Mouse (Mus musculus): ENCODE data around the gene Aspdh. TPM values are rescaled to one million over a fixed set of nuclear protein-coding genes. Genes with fewer than 3 reads are reported as not detected.

Gene Aspdh
- polyA plus RNA-seq, 1 experiment from 2014 or later, result 1.8 TPM

GRCm38 (mm10) chr7:44439696-44440095 lies 25.5 kb upstream of the Aspdh start:
- Histone ChIP-seq H3K4me3 (no peak overlapping the region), H3K27me3 (ENCODE audit: insufficient read depth, poor library complexity, severe bottlenecking) (peaks cover 95% of the 10 kb centered on the region), H3K36me3 (no peaks in the 10 kb centered on the region), H3K9me3 (no peaks in the 10 kb centered on the region), H3K27ac (no peak overlapping the region), H3K4me1 (peaks cover 33% of the 10 kb centered on the region)
- 66% methylated on average over 2 of the region's 2 CpGs for WGBS
- DNase-seq (ENCODE audit: low spot score), result no peak

DNA sequence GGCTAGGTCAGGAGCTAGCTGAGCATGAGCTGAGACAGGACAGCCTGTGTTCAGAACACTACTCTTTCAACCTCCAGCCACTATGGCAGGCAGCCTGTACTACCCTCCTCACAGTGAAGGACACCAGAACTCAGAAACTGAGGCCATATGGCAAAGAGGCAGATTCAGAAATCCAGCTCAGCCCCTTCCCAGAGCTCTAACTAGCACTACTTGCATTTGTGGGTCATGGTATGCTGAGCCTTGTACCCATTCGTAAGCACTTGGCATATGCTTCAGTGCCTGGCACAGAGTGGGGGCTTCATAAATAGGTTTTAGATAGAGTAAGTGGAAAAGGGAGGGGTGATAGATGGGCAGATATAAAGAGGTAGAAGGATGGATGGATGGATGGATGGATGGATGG lies 24.7 kb upstream of the Aspdh start:
- DNase-seq (ENCODE audit: low spot score), result no peak
- H3K4me1 ChIP-seq, result peaks cover 41% of the 10 kb centered on the region
- H3K4me3 ChIP-seq, result no peak overlapping the region
- 80% methylated on average over 1 of the region's 1 CpGs for WGBS
- peaks cover 95% of the 10 kb centered on the region for H3K27me3 ChIP-seq (ENCODE audit: insufficient read depth, poor library complexity, severe bottlenecking)
- H3K9me3 ChIP-seq, result no peaks in the 10 kb centered on the region
- no peaks in the 10 kb centered on the region for H3K36me3 ChIP-seq
- no peak overlapping the region for H3K27ac ChIP-seq

GRCm38 (mm10) chr7:44441180-44441579 lies 24.0 kb upstream of the Aspdh start:
- Histone ChIP-seq H3K36me3 (no peaks in the 10 kb centered on the region), H3K27ac (peak overlapping the region; percentile 90; the same call in 1 of the 2 replicates), H3K4me1 (peaks cover 48% of the 10 kb centered on the region), H3K4me3 (peak overlapping the region; percentile 63), H3K9me3 (no peaks in the 10 kb centered on the region), H3K27me3 (ENCODE audit: insufficient read depth, poor library complexity, severe bottlenecking) (peaks cover 95% of the 10 kb centered on the region)
- DNase-seq (ENCODE audit: low spot score), result no peak
- WGBS, result 8% methylated on average over 1 of the region's 1 CpGs

- Histone ChIP-seq H3K4me1 (peaks cover 53% of the 10 kb centered on the region), H3K4me3 (peak overlapping the region; percentile 63), H3K27me3 (ENCODE audit: insufficient read depth, poor library complexity, severe bottlenecking) (peaks cover 95% of the 10 kb centered on the region), H3K36me3 (no peaks in the 10 kb centered on the region), H3K9me3 (no peaks in the 10 kb centered on the region), H3K27ac (peak overlapping the region; percentile 90)
- 0% methylated on average over 14 of the region's 14 CpGs for WGBS
- DNase-seq (ENCODE audit: low spot score), result no peak
Measured at GRCm38 (mm10) chr7:44441648-44442109, 23.5 kb upstream of the Aspdh start.

DNA sequence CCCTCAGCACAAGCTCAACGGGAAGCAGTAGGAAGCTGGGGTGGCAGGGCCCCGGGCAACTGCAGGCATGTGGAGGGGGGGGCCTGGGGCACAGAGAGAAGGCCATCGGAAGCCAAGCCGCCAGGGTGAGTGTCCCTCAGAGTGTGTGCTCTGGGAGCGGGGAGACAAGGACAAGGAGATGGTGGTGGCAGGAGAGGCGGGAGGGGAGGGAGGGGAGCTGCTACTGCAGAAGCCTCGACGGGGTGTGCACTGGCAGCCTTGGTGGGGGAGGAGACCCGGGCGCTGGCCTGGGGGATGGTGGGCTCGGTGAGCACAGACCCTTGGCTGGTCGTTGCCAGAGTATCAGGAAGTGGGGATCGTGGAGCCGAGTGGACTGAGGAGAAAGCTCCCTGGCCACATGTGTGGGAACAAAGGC lies 22.8 kb upstream of the Aspdh start:
- H3K36me3 ChIP-seq, result no peaks in the 10 kb centered on the region
- peak overlapping the region; percentile 90 for H3K27ac ChIP-seq
- H3K4me3 ChIP-seq, result peak overlapping the region; percentile 63
- no peaks in the 10 kb centered on the region for H3K9me3 ChIP-seq
- peaks cover 92% of the 10 kb centered on the region for H3K27me3 ChIP-seq (ENCODE audit: insufficient read depth, poor library complexity, severe bottlenecking)
- 0% methylated on average over 14 of the region's 14 CpGs for WGBS
- peaks cover 55% of the 10 kb centered on the region for H3K4me1 ChIP-seq
- DNase-seq (ENCODE audit: low spot score), result no peak

- peak overlapping the region; percentile 63 for H3K4me3 ChIP-seq
- H3K36me3 ChIP-seq, result 0 out of 2 replicates have a peak, but pooled peaks cover 2% of the 10 kb centered on the region
- WGBS, result 7% methylated on average over 20 of the region's 20 CpGs
- peak overlapping the region; percentile 90 for H3K27ac ChIP-seq
- H3K4me1 ChIP-seq, result peaks cover 55% of the 10 kb centered on the region
- H3K27me3 ChIP-seq (ENCODE audit: insufficient read depth, poor library complexity, severe bottlenecking), result peaks cover 84% of the 10 kb centered on the region
- H3K9me3 ChIP-seq, result no peaks in the 10 kb centered on the region
- DNase-seq (ENCODE audit: low spot score), result no peak
Measured at GRCm38 (mm10) chr7:44443268-44444173, 21.7 kb upstream of the Aspdh start.

DNA sequence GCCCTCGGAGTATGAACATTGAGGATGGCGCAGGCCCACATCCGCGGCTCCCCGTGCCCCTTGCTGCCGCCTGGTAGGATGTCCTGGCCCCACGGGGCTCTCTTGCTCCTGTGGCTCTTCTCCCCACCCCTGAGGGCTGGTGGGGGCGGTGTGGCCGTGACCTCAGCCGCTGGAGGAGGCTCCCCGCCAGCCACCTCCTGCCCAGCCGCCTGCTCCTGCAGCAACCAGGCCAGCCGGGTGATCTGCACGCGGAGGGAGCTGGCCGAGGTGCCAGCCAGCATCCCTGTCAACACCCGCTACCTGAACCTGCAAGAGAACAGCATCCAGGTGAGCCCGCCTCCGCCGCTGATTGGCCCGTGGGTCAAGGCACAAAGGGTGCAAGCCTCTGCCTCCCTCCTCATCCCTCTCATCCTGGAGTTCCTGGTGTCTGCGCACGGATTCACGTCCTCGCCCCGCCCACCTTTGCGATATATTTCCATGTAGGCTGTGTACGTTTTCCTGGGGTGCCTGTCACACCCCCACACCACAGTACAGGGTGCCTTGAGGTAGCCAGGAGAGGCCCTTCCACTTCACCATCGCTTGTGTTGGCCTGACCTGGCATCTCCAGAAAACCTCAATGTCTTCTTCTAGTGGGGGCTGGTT lies 20.2 kb upstream of the Aspdh start:
- no peak for DNase-seq (ENCODE audit: low spot score)
- H3K4me3 ChIP-seq, result peak overlapping the region; percentile 29; the same call in 1 of the 2 replicates
- peaks cover 73% of the 10 kb centered on the region for H3K27me3 ChIP-seq (ENCODE audit: insufficient read depth, poor library complexity, severe bottlenecking)
- H3K36me3 ChIP-seq, result 0 out of 2 replicates have a peak, but pooled peaks cover 2% of the 10 kb centered on the region
- WGBS, result 13% methylated on average over 29 of the region's 29 CpGs
- peak overlapping the region; percentile 23; the same call in 1 of the 2 replicates for H3K27ac ChIP-seq
- H3K4me1 ChIP-seq, result peaks cover 55% of the 10 kb centered on the region
- no peaks in the 10 kb centered on the region for H3K9me3 ChIP-seq

DNA sequence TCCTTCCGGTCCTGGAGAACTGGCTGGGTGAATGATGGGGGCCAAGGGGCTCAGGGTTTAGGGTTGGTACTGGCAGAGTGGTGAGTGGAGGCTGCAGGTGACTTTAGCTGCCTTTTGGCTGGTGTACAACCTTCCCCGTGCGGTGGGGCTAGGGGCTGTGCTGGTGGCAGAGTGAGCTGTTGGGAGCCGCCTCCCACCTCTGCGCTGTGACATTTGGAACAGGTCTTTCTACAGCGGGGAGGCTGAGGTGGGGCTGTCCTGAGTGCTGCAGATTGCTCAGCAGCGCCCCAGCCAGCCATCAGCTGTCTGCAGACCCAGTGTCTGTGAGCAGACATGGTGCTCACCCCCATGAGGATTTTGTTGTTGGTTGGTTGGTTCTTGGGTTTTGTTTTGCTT lies 19.7 kb upstream of the Aspdh start:
- WGBS, result 19% methylated on average over 7 of the region's 7 CpGs
- H3K36me3 ChIP-seq, result 0 out of 2 replicates have a peak, but pooled peaks cover 2% of the 10 kb centered on the region
- H3K27ac ChIP-seq, result 0 out of 2 replicates have a peak overlapping the region, but pooled peaks have one; percentile 2
- H3K4me1 ChIP-seq, result peaks cover 55% of the 10 kb centered on the region
- no peak for DNase-seq (ENCODE audit: low spot score)
- peaks cover 68% of the 10 kb centered on the region for H3K27me3 ChIP-seq (ENCODE audit: insufficient read depth, poor library complexity, severe bottlenecking)
- no peaks in the 10 kb centered on the region for H3K9me3 ChIP-seq
- 0 out of 2 replicates have a peak overlapping the region, but pooled peaks have one; percentile 29 for H3K4me3 ChIP-seq

GRCm38 (mm10) chr7:44446070-44446855 lies 18.9 kb upstream of the Aspdh start:
- Histone ChIP-seq H3K27me3 (ENCODE audit: insufficient read depth, poor library complexity, severe bottlenecking) (peaks cover 60% of the 10 kb centered on the region), H3K9me3 (no peaks in the 10 kb centered on the region), H3K27ac (no peak overlapping the region; the same call in 1 of the 2 replicates), H3K36me3 (0 out of 2 replicates have a peak, but pooled peaks cover 2% of the 10 kb centered on the region), H3K4me1 (peaks cover 55% of the 10 kb centered on the region), H3K4me3 (no peak overlapping the region)
- WGBS, result 50% methylated on average over 12 of the region's 12 CpGs
- no peak for DNase-seq (ENCODE audit: low spot score)

DNA sequence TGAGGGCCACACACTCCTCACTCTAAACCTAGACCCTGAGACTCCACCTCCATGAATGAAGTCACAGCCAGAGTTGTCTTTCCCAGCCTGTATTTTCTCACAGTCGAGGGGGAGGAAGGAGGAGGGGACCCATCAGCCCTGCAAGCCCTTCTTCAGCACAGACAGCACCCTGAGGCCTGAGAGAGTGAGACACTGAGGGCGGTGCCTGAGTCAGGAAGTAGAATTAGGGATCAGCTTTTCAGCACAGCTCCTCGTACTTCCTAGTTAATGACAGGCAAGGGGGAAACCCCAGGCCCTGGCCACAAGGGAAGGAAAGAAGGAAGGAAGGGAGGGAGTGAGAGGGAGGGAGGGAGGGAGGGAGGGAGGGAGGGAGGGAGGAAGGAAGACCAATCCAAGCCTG lies 11.9 kb upstream of the Aspdh start:
- peaks cover 9% of the 10 kb centered on the region; the same call in 1 of the 2 replicates for H3K36me3 ChIP-seq
- 12% methylated on average over 3 of the region's 3 CpGs for WGBS
- H3K4me3 ChIP-seq, result no peak overlapping the region
- H3K27ac ChIP-seq, result peak overlapping the region; percentile 56; the same call in 1 of the 2 replicates
- no peaks in the 10 kb centered on the region for H3K9me3 ChIP-seq
- DNase-seq (ENCODE audit: low spot score), result no peak
- no peaks in the 10 kb centered on the region for H3K27me3 ChIP-seq (ENCODE audit: insufficient read depth, poor library complexity, severe bottlenecking)
- peaks cover 11% of the 10 kb centered on the region for H3K4me1 ChIP-seq

DNA sequence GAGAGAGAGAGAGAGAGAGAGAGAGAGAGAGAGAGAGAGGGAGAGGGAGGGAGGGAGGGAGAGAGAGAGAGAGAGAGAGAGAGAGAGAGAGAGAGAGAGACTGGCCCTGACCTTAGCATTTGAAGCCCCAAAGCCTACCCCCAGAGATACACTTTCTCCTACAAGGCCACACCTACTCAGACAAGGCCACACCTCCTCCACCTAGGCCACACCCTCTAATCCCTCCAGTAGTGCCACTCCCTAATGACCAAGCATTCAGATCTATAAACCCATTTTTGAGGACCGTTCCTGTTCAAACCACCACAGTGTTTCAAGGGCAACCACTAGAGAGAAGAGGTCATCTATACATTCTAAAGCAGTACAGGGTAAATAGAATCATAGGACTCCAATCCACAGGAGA lies 8.9 kb upstream of the Aspdh start:
- no peak overlapping the region for H3K27ac ChIP-seq
- DNase-seq (ENCODE audit: low spot score), result no peak
- peaks cover 22% of the 10 kb centered on the region for H3K27me3 ChIP-seq (ENCODE audit: insufficient read depth, poor library complexity, severe bottlenecking)
- H3K9me3 ChIP-seq, result no peaks in the 10 kb centered on the region
- WGBS, result 82% methylated on average over 1 of the region's 1 CpGs
- peaks cover 16% of the 10 kb centered on the region for H3K36me3 ChIP-seq
- H3K4me3 ChIP-seq, result no peak overlapping the region
- H3K4me1 ChIP-seq, result peaks cover 11% of the 10 kb centered on the region

- Histone ChIP-seq H3K27me3 (ENCODE audit: insufficient read depth, poor library complexity, severe bottlenecking) (peaks cover 59% of the 10 kb centered on the region), H3K4me1 (peaks cover 35% of the 10 kb centered on the region), H3K27ac (no peak overlapping the region), H3K36me3 (peaks cover 24% of the 10 kb centered on the region), H3K4me3 (no peak overlapping the region), H3K9me3 (no peaks in the 10 kb centered on the region)
- 75% methylated on average over 6 of the region's 6 CpGs for WGBS
- no peak for DNase-seq (ENCODE audit: low spot score)
Measured at GRCm38 (mm10) chr7:44460067-44460466, 5.1 kb upstream of the Aspdh start.

Measured in heart, embryonic 10.5 days (tissue).